Mouse (Mus musculus) heart, postnatal 10 days (tissue): ENCODE measurements at regions not wholly inside any gene's neighbourhood (a gene's known extent, or its start where the extent isn't known, plus 50 kb on each side); places are given as distances from the start of the nearest gene placed in this dataset.
"Not testable (repeated sequence)": the region's sequence is repeated elsewhere in the genome, so short reads cannot be mapped to it uniquely, and the experiment has no call there.

ENCODE experiments used
- DNase-seq, 2 experiments: peaks; one replicate each; pipeline ENCODE4 v3.0.0; 2021
- intact Hi-C: fragments of 180-260 bp; cut with DNase I; formaldehyde crosslinking; loops from one replicate; pipeline ENCODE4 v1.15.1; 2025

GRCm38 (mm10) chr16:30188769-30189430 is 78.4 kb downstream of the Cpn2 start:
- intact Hi-C loops: loop anchor here (1.0 to 2.0 kb wide), 6 partner anchors 119 to 460 kb away; no protein-coding TSS in a partner anchor
- DNase-seq: peak; percentile 76 to 83

GRCm38 (mm10) chr16:30190351-30190750 is 76.9 kb downstream of the Cpn2 start:
- intact Hi-C loops: loop anchor here (5.0 kb wide), 1 partner anchor 378 kb away; no protein-coding TSS in a partner anchor
- no peak for DNase-seq

- DNase-seq: no peak
- intact Hi-C loops: loop anchor here (5.0 kb wide), 1 partner anchor 379 kb away; no protein-coding TSS in a partner anchor
Measured at GRCm38 (mm10) chr16:30190935-30191514, 76.3 kb downstream of the Cpn2 start.

- intact Hi-C loops: loop anchor here (2.0 to 5.0 kb wide), 2 partner anchors 41 to 381 kb away; no protein-coding TSS in a partner anchor
- peak; percentile 67 to 77 for DNase-seq
Measured at GRCm38 (mm10) chr16:30193294-30194261, 73.7 kb downstream of the Cpn2 start.

GRCm38 (mm10) chr16:30194836-30195235 is 72.5 kb downstream of the Cpn2 start:
- no peak for DNase-seq
- intact Hi-C loops: loop anchor here (2.0 to 5.0 kb wide), 2 partner anchors 40 to 383 kb away; no protein-coding TSS in a partner anchor

GRCm38 (mm10) chr16:30195859-30196258 is 71.4 kb downstream of the Cpn2 start:
- intact Hi-C loops: loop anchor here (2.0 kb wide), 1 partner anchor 39 kb away; no protein-coding TSS in a partner anchor
- not testable (repeated sequence) for DNase-seq

- intact Hi-C loops: no loop called here
- DNase-seq: no peak
Measured at GRCm38 (mm10) chr16:30197351-30197750, 69.9 kb downstream of the Cpn2 start.

- DNase-seq: peak in 1 of 2 experiments; percentile 43
- intact Hi-C loops: no loop called here
Measured at GRCm38 (mm10) chr16:30199836-30200235, 67.5 kb downstream of the Cpn2 start.

GRCm38 (mm10) chr16:30204144-30204543 is 63.2 kb downstream of the Cpn2 start:
- DNase-seq: no peak
- intact Hi-C loops: no loop called here

GRCm38 (mm10) chr16:30205314-30205815 is 61.9 kb downstream of the Cpn2 start:
- intact Hi-C loops: no loop called here
- DNase-seq: no peak

- intact Hi-C loops: no loop called here
- DNase-seq: no peak
Measured at GRCm38 (mm10) chr16:30205816-30206356, 61.4 kb downstream of the Cpn2 start.
